Mouse (Mus musculus): ENCODE results near the gene Lrrc59. TPM values are rescaled to one million over a fixed set of nuclear protein-coding genes. Genes with fewer than 3 reads are reported as not detected.
"Not testable (repeated sequence)": the region's sequence is repeated elsewhere in the genome, so short reads cannot be mapped to it uniquely, and the experiment has no call there.

The Lrrc59 gene
- polyA plus RNA-seq, 1 experiment from 2014 or later = 197 TPM

GRCm38 (mm10) chr11:94622162-94622561, 7.4 kb upstream of the Lrrc59 start:
- Histone ChIP-seq H3K36me3 (ENCODE audit: control insufficient read depth, insufficient read depth, low read length) (no peaks in the 10 kb centered on the region), H3K9ac (ENCODE audit: low read depth, low read length) (no peak overlapping the region), H3K27ac (ENCODE audit: low read depth, low read length) (no peak overlapping the region), H3K4me1 (ENCODE audit: control insufficient read depth, insufficient read depth, low read length) (no peaks in the 10 kb centered on the region), H3K9me3 (ENCODE audit: control insufficient read depth, low read length) (no peaks in the 10 kb centered on the region), H3K4me3 (ENCODE audit: low read length) (no peak overlapping the region), H3K4me2 (replicated peaks; ENCODE audit: low read depth, low read length) (no peak overlapping the region), H3K27me3 (ENCODE audit: control insufficient read depth, insufficient read depth, low read length) (no peaks in the 10 kb centered on the region)
- WGBS = 77% methylated on average over 2 of the region's 2 CpGs
- ATAC-seq (ENCODE audit: low FRiP score, low TSS enrichment) = no peak

GRCm38 (mm10) chr11:94629884-94630198, 274 bp downstream of the Lrrc59 start:
- Histone ChIP-seq H3K9me3 (ENCODE audit: control insufficient read depth, low read length) (no peaks in the 10 kb centered on the region), H3K36me3 (ENCODE audit: control insufficient read depth, insufficient read depth, low read length) (peaks cover 32% of the 10 kb centered on the region), H3K4me1 (ENCODE audit: control insufficient read depth, insufficient read depth, low read length) (peaks cover 8% of the 10 kb centered on the region), H3K27me3 (ENCODE audit: control insufficient read depth, insufficient read depth, low read length) (no peaks in the 10 kb centered on the region), H3K27ac (ENCODE audit: low read depth, low read length) (peak overlapping the region; percentile 45; the same call in 1 of the 2 replicates), H3K4me2 (replicated peaks; ENCODE audit: low read depth, low read length) (peak overlapping the region; percentile 73), H3K4me3 (ENCODE audit: low read length) (peak overlapping the region; percentile 84), H3K9ac (ENCODE audit: low read depth, low read length) (peak overlapping the region; percentile 85)
- ATAC-seq (ENCODE audit: low FRiP score, low TSS enrichment) = peak; percentile 83
- WGBS = under 1% methylated on average over 28 of the region's 28 CpGs

GRCm38 (mm10) chr11:94630199-94631011, 838 bp downstream of the Lrrc59 start:
- Histone ChIP-seq H3K4me3 (ENCODE audit: low read length) (peak overlapping the region; percentile 84), H3K27ac (ENCODE audit: low read depth, low read length) (peak overlapping the region; percentile 45; the same call in 1 of the 2 replicates), H3K4me2 (replicated peaks; ENCODE audit: low read depth, low read length) (peak overlapping the region; percentile 73), H3K36me3 (ENCODE audit: control insufficient read depth, insufficient read depth, low read length) (peaks cover 38% of the 10 kb centered on the region), H3K4me1 (ENCODE audit: control insufficient read depth, insufficient read depth, low read length) (peaks cover 8% of the 10 kb centered on the region), H3K9ac (ENCODE audit: low read depth, low read length) (peak overlapping the region; percentile 85), H3K27me3 (ENCODE audit: control insufficient read depth, insufficient read depth, low read length) (no peaks in the 10 kb centered on the region), H3K9me3 (ENCODE audit: control insufficient read depth, low read length) (no peaks in the 10 kb centered on the region)
- WGBS = 14% methylated on average over 26 of the region's 26 CpGs
- peak; percentile 29; the same call in 1 of the 2 replicates for ATAC-seq (ENCODE audit: low FRiP score, low TSS enrichment)

- Histone ChIP-seq H3K27me3 (ENCODE audit: control insufficient read depth, insufficient read depth, low read length) (no peaks in the 10 kb centered on the region), H3K4me3 (ENCODE audit: low read length) (no peak overlapping the region), H3K9ac (ENCODE audit: low read depth, low read length) (no peak overlapping the region), H3K9me3 (ENCODE audit: control insufficient read depth, low read length) (no peaks in the 10 kb centered on the region), H3K27ac (ENCODE audit: low read depth, low read length) (no peak overlapping the region), H3K4me1 (ENCODE audit: control insufficient read depth, insufficient read depth, low read length) (peaks cover 8% of the 10 kb centered on the region), H3K4me2 (replicated peaks; ENCODE audit: low read depth, low read length) (no peak overlapping the region), H3K36me3 (ENCODE audit: control insufficient read depth, insufficient read depth, low read length) (peaks cover 54% of the 10 kb centered on the region)
- ATAC-seq (ENCODE audit: low FRiP score, low TSS enrichment) = no peak
- WGBS = 97% methylated on average over 5 of the region's 5 CpGs
Observed at GRCm38 (mm10) chr11:94631969-94632368, 2.4 kb downstream of the Lrrc59 start.

GRCm38 (mm10) chr11:94632988-94633387, 3.4 kb downstream of the Lrrc59 start:
- Histone ChIP-seq H3K9ac (ENCODE audit: low read depth, low read length) (no peak overlapping the region), H3K27me3 (ENCODE audit: control insufficient read depth, insufficient read depth, low read length) (no peaks in the 10 kb centered on the region), H3K4me1 (ENCODE audit: control insufficient read depth, insufficient read depth, low read length) (peaks cover 8% of the 10 kb centered on the region), H3K27ac (ENCODE audit: low read depth, low read length) (no peak overlapping the region), H3K9me3 (ENCODE audit: control insufficient read depth, low read length) (no peaks in the 10 kb centered on the region), H3K36me3 (ENCODE audit: control insufficient read depth, insufficient read depth, low read length) (peaks cover 64% of the 10 kb centered on the region), H3K4me2 (replicated peaks; ENCODE audit: low read depth, low read length) (no peak overlapping the region), H3K4me3 (ENCODE audit: low read length) (no peak overlapping the region)
- no peak for ATAC-seq (ENCODE audit: low FRiP score, low TSS enrichment)
- 91% methylated on average over 8 of the region's 8 CpGs for WGBS

GRCm38 (mm10) chr11:94634431-94634830, 4.9 kb downstream of the Lrrc59 start:
- no peaks in the 10 kb centered on the region for H3K9me3 ChIP-seq (ENCODE audit: control insufficient read depth, low read length)
- no peak for ATAC-seq (ENCODE audit: low FRiP score, low TSS enrichment)
- H3K36me3 ChIP-seq (ENCODE audit: control insufficient read depth, insufficient read depth, low read length) = peaks cover 78% of the 10 kb centered on the region
- no peaks in the 10 kb centered on the region for H3K27me3 ChIP-seq (ENCODE audit: control insufficient read depth, insufficient read depth, low read length)
- H3K4me1 ChIP-seq (ENCODE audit: control insufficient read depth, insufficient read depth, low read length) = peaks cover 8% of the 10 kb centered on the region
- no peak overlapping the region for H3K9ac ChIP-seq (ENCODE audit: low read depth, low read length)
- no peak overlapping the region for H3K27ac ChIP-seq (ENCODE audit: low read depth, low read length)
- no peak overlapping the region for H3K4me3 ChIP-seq (ENCODE audit: low read length)
- H3K4me2 ChIP-seq (replicated peaks; ENCODE audit: low read depth, low read length) = no peak overlapping the region
- WGBS = 89% methylated on average over 5 of the region's 5 CpGs

- Histone ChIP-seq H3K4me2 (replicated peaks; ENCODE audit: low read depth, low read length) (no peak overlapping the region), H3K4me3 (ENCODE audit: low read length) (no peak overlapping the region), H3K9ac (ENCODE audit: low read depth, low read length) (no peak overlapping the region), H3K27ac (ENCODE audit: low read depth, low read length) (no peak overlapping the region), H3K27me3 (ENCODE audit: control insufficient read depth, insufficient read depth, low read length) (no peaks in the 10 kb centered on the region), H3K9me3 (ENCODE audit: control insufficient read depth, low read length) (no peaks in the 10 kb centered on the region), H3K4me1 (ENCODE audit: control insufficient read depth, insufficient read depth, low read length) (no peaks in the 10 kb centered on the region), H3K36me3 (ENCODE audit: control insufficient read depth, insufficient read depth, low read length) (peaks cover 80% of the 10 kb centered on the region)
- 88% methylated on average over 8 of the region's 8 CpGs for WGBS
- no peak for ATAC-seq (ENCODE audit: low FRiP score, low TSS enrichment)
Observed at GRCm38 (mm10) chr11:94644461-94645219, 15.1 kb downstream of the Lrrc59 start.

GRCm38 (mm10) chr11:94646457-94646856, 16.9 kb downstream of the Lrrc59 start:
- Histone ChIP-seq H3K4me2 (replicated peaks; ENCODE audit: low read depth, low read length) (no peak overlapping the region), H3K27ac (ENCODE audit: low read depth, low read length) (no peak overlapping the region), H3K4me1 (ENCODE audit: control insufficient read depth, insufficient read depth, low read length) (no peaks in the 10 kb centered on the region), H3K36me3 (ENCODE audit: control insufficient read depth, insufficient read depth, low read length) (peaks cover 76% of the 10 kb centered on the region), H3K27me3 (ENCODE audit: control insufficient read depth, insufficient read depth, low read length) (no peaks in the 10 kb centered on the region), H3K9ac (ENCODE audit: low read depth, low read length) (no peak overlapping the region), H3K4me3 (ENCODE audit: low read length) (no peak overlapping the region), H3K9me3 (ENCODE audit: control insufficient read depth, low read length) (no peaks in the 10 kb centered on the region)
- ATAC-seq (ENCODE audit: low FRiP score, low TSS enrichment) = no peak
- WGBS = 97% methylated on average over 4 of the region's 4 CpGs

GRCm38 (mm10) chr11:94651241-94651640, 21.7 kb downstream of the Lrrc59 start:
- peaks cover 40% of the 10 kb centered on the region for H3K36me3 ChIP-seq (ENCODE audit: control insufficient read depth, insufficient read depth, low read length)
- H3K27me3 ChIP-seq (ENCODE audit: control insufficient read depth, insufficient read depth, low read length); H3K27ac ChIP-seq (ENCODE audit: low read depth, low read length); H3K9me3 ChIP-seq (ENCODE audit: control insufficient read depth, low read length); H3K4me1 ChIP-seq (ENCODE audit: control insufficient read depth, insufficient read depth, low read length); H3K9ac ChIP-seq (ENCODE audit: low read depth, low read length); H3K4me2 ChIP-seq (replicated peaks; ENCODE audit: low read depth, low read length); ATAC-seq (ENCODE audit: low FRiP score, low TSS enrichment); H3K4me3 ChIP-seq (ENCODE audit: low read length): not testable (repeated sequence)
- 95% methylated on average over 5 of the region's 7 CpGs for WGBS
